Mouse (Mus musculus): ENCODE data around the gene Lrrc8d.

Lrrc8d gene

DNA sequence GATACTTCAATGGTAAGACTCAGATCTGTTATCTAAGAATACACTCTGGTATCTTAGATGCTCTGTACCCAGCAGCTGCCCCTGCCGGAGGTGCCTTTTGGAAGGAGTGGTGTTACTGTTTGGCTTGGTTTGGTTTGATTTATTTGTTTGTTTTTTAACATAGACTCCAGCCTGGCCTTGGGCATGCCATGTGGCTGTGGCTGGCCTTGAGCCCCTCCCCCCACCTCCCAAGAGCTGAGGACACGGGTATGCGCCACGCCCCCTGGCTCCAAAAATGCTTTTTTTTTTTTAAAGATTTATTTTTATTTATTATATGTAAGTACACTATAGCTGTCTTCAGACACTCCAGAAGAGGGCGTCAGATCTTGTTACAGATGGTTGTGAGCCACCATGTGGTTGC is 65.6 kb downstream of the Lrrc8d start:
- DNase-seq (ENCODE audit: low spot score in 2 of 2), result no peak

DNA sequence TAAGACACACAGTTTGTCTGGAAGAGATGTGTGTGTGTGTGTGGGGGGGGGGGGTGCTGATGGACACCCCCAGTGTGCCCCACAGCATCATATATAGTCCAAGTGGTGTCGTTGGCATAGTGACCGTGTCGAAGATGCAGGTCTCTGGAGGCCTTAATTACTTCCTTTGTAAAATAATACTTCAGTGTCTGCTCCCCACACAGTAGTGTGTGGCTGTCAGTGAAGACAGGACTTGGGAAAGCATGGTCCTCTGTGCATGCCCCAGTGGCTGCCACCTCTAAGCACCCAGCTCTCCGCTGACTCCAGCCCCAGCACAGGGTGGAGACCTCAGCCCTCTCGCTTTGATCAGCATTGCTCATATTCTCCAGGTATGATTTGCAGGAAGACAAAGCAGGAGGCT is 76.6 kb downstream of the Lrrc8d start:
- DNase-seq (ENCODE audit: low spot score in 2 of 2), result no peak

GRCm38 (mm10) chr5:105776978-105777593 is 77.3 kb downstream of the Lrrc8d start:
- no peak for DNase-seq (ENCODE audit: low spot score in 2 of 2)

DNA sequence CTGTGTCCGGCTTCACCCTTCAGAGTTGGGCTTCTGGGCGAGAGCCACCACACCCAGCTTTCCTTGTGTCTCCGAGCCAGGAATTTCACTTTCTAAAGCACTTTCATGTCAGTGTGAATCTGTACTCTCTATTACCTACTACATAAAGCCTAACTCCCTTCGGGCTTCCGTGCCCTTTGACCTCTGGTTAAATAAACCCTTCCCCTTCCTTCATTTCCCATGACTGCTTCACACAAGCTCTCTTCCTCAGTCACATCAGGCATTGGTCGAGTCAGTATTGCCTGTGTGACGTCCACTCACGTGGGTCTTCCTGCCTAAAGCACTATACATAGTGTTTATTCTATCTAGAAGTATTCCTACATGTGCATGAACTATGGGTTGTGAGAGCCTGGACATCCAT is 77.9 kb downstream of the Lrrc8d start:
- DNase-seq (ENCODE audit: low spot score in 2 of 2), result no peak

DNA sequence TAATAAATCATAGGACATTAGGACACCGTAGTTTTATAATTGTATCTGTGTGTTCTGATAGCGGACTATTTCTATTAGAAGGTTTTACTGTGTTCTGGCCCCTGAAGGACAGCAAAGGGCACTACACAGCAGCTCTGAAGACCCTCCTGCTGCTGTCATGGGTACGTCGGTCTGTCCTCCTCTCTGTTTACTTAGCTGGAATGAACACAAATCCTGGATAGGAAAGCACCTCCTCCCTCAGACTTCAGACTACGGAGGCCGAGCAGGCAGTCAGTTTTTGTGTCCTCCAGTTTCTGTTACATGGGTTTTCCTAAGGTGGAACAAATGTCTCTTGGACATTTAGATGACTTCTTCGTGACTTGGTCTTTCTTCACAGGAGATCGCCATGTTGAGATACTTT is 78.4 kb downstream of the Lrrc8d start:
- no peak for DNase-seq (ENCODE audit: low spot score in 2 of 2)

DNA sequence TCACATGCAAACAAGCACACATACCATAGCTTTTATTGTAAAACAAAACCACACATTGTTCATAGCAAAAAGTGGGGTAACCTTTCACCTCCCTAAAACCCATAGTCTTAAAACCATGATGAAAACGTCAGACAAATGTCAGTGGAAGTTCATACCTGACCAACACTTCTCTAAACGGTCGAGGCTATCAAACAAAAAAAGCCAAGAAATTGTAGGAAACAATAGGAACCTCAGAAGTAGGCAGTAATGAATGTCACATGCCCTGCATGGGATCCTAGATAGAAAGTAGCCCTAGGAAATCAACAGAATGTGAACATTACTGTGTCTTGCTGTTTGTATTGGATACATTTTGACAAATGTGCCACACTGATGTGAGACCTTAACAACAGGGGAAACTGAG is 79.0 kb downstream of the Lrrc8d start:
- no peak for DNase-seq (ENCODE audit: low spot score in 2 of 2)

GRCm38 (mm10) chr5:105779331-105779730 is 79.6 kb downstream of the Lrrc8d start:
- no peak for DNase-seq (ENCODE audit: low spot score in 2 of 2)

DNA sequence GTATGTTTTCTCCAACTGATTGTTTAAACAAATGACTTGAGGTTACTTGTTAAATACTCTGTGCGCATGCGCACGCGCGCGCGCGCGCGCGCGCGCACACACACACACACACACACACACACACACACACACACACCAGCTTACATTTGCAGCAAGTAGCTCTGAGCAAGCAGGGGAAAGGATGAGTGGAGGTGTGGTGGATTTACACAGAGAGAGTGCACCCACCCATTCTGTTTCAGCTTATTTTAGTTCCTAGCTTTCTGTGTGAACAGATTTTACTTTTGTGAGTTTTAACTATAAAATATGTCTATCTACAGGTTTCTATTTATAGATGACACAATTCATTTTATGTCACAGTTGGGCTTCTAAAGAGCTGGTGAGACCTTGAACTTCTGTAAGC is 84.1 kb downstream of the Lrrc8d start:
- no peak for DNase-seq (ENCODE audit: low spot score in 2 of 2)

- no peak for DNase-seq (ENCODE audit: low spot score in 2 of 2)
Observed at GRCm38 (mm10) chr5:105784724-105785123, 85.0 kb downstream of the Lrrc8d start.

DNA sequence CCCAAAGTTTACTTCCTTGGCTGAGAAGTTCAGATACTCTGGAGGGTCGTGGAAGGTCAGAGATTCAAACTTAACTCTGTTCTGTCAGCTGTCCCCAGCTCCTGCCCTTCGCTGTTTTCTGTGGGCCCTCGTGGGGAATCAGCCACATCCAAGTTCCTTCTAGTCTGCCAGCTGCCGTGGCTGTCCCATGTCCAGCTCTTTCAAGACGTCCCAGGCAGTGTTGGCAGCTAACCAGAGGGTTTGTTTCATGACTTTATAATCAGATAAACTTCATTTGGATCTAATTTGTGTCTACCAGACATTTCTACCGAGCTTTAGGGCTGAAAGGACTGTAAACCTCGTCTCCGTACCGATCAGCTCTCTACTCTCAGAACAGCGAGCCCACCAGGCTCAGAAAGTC is 87.8 kb downstream of the Lrrc8d start:
- DNase-seq (ENCODE audit: low spot score in 2 of 2), result no peak

DNA sequence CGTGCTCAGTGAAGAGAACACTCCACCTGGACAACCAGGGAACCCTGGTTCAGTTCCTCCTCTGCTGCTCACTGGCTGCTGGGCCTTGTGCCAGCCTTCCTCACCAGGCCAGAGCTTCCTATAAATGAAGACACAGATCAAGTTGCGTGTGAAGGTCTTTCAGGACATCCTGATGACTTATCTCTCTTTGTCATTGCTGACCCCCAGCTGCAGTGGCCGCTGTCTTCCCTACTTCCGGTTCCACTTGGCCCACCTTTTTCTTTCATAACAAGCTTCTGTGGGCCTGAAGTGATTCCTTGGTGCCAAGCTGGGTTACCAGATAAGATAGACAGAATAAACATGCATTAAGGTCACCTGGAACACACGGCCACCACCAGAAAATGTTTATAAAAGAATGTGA is 90.0 kb downstream of the Lrrc8d start:
- no peak for DNase-seq (ENCODE audit: low spot score in 2 of 2)

DNA sequence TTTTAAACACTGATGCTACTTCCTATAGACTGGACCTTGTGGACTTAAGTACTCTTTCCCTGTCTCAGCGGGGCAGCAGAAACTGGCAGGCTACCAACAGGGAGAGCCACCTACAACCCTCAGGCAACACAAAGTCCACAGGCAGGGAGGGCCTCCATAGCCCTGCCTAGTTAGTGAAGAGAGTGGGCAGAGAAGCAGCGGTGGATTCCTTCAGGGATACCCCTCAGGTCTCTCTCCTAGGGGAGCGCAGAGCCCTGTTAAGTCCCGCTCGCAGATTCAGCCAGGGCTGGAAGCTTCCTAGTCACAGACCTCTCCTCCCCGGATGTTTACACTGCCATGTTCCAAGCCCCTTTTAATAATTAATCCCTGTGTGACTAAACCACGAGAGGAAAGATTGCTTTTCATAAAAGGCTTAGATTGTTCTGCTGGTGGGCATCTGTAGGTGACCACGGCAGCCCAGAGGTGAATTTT is 92.6 kb downstream of the Lrrc8d start:
- DNase-seq (ENCODE audit: low spot score in 2 of 2), result no peak

- DNase-seq (ENCODE audit: low spot score in 2 of 2), result no peak
Observed at GRCm38 (mm10) chr5:105792853-105793547, 93.2 kb downstream of the Lrrc8d start.

DNA sequence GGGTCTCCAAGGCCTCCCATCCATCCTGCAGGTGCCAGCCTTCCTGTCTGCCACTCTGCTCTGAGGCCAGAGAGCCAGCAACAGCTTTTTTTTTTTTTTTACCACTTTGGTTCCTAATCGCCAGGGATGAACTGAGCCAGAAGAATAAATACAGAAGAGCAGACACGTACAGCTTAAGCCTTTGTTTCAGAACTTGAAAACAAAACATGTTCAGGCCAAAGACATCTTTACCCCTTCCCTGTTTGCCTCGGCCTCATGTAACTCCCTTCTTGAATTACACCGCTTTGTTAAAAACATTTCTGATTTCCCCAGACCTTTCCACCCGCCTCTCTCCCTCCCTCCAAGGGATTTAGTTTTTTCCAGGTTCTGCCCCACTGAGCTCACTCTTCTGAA is 93.8 kb downstream of the Lrrc8d start:
- DNase-seq (ENCODE audit: low spot score in 2 of 2), result no peak

GRCm38 (mm10) chr5:105798421-105798820 is 98.7 kb downstream of the Lrrc8d start:
- no peak for DNase-seq (ENCODE audit: low spot score in 2 of 2)

GRCm38 (mm10) chr5:105799850-105800635 is 100.3 kb downstream of the Lrrc8d start:
- DNase-seq (ENCODE audit: low spot score in 2 of 2), result no peak

GRCm38 (mm10) chr5:105801031-105801529 is 101.3 kb downstream of the Lrrc8d start:
- DNase-seq (ENCODE audit: low spot score in 2 of 2), result no peak

- no peak for DNase-seq (ENCODE audit: low spot score in 2 of 2)
Observed at GRCm38 (mm10) chr5:105805955-105806354, 106.2 kb downstream of the Lrrc8d start.

DNA sequence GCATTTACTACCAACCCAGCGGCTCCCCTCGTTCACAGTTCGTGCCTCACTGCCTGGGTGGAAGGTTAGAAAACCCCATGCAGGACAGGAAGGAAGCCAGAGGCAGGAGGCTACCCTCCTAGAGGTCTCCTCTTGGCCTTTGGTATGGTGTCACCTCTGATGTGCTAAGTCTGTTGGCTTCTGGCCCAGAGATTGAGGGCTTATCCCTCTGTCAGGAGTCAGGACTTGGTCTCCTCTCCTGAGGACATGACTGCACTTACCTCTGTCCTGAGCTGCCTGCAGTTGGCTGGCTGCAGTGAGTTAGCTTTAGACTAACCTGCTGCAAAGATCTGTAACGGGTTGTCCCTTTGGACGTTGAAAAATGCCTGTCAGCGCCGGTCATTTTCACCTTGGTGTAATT is 107.7 kb downstream of the Lrrc8d start:
- no peak for DNase-seq (ENCODE audit: low spot score in 2 of 2)

DNA sequence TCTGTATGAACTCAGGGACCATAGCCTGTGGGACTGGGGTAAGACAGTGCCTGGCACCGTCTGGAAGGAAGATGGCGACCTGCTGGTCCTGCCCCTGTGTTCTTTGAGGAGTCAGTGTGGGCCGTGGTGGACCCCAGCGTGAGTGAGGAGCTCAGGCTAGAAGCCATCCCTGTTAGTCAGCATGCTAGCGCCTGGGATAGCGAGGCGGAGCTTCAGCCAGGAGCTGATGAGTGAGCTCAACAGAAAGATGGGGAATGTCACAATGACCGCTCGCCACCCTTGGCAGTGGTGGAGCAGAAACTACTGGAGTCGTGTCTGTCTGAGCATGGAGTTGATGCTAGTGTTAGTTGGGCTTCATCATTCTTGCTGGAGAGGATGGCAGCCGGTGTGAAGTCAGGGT is 109.3 kb downstream of the Lrrc8d start:
- no peak for DNase-seq (ENCODE audit: low spot score in 2 of 2)

DNA sequence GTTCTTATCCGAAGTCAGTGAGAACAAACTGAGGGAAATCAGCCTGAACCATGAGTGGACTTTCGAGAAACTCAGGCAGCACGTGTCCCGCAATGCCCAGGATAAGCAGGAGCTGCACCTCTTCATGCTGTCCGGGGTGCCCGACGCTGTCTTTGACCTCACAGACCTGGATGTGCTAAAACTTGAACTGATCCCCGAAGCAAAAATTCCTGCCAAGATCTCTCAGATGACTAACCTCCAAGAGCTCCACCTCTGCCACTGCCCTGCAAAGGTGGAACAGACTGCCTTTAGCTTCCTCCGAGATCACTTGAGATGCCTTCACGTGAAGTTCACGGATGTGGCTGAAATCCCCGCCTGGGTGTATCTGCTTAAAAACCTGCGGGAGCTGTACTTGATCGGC is 113.3 kb downstream of the Lrrc8d start:
- no peak for DNase-seq (ENCODE audit: low spot score in 2 of 2)

GRCm38 (mm10) chr5:105813974-105814373 is 114.2 kb downstream of the Lrrc8d start:
- no peak for DNase-seq (ENCODE audit: low spot score in 2 of 2)

DNA sequence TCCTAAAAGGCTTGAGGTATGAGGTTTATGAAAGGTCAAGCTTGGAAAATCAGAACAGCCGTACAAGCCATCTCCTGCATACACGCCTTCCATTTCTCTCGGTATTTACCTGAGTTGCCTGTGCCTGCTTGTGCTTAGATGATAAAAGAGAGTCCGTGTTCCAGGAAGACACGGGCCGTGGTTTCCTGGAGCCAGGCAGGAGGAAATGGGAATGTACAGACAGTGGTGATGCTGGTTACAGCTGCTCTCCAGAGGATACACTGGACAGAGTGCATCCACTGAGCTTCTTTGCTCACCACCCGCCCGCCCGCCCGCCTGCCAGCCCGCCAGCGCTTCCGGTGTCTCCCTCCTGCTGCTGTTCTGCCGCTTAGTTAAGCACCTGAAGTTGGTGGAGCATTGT is 116.3 kb downstream of the Lrrc8d start:
- DNase-seq (ENCODE audit: low spot score in 2 of 2), result no peak
